Mouse (Mus musculus) spleen, adult 18-20 months (tissue): ENCODE results near the gene Stx5a.
"Not testable (repeated sequence)": the region's sequence is repeated elsewhere in the genome, so short reads cannot be mapped to it uniquely, and the experiment has no call there.

ENCODE experiments used
- DNase-seq, 2 experiments: peaks; one replicate each; pipeline ENCODE4 v3.0.0; 2022; ENCODE audit warnings: mixed read lengths in 2 of 2

Stx5a gene

DNA sequence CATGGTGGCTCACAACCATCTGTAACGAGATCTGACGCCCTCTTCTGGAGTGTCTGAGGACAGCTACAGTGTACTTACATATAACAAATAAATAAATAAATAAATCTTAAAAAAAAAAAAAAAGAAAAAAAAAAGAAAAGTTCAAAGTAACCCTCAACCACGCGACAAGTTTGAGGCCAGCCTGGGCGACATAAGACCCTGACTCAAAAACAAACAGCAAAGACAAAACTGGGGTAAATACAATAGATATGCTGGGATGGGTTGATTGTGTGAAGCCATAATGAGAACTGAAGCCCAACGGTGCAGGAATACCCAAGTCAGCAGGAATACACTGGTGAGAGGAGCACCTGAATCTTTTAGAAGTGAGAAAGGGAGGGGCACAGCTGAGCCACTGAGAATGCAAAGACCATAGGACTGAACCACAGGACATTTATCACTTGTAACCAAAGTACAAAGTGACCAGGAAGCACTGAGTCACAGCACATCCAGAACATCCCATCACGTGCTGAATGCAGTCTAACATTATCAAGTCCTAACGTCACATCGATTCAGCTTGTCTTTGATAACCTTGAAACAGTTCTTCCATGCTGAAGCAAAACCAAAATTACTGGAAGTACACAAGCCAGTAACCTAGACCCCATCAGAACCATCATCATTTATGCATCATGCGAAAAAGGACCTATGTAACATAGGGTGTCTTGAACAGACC lies 24.3 kb upstream of the Stx5a start:
- DNase-seq, result no peak

DNA sequence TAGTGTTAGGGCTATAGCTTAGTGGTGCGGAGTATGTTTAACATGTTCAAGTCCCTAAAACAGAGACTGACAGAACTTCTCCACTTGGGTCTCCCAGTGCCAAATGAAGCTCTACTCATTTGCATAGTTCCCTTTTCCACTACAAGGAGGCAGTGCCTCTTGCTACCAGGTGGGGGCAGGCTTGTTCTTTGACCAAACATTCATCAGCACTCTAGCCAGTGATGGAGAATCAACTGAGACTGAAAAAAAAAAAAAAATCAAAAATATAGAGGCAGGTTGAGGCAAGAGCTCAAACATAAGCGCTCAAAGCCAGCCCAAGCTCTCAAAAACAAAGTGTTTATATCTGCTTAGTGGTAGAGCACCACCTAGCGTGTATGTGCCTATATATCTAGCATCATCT lies 22.9 kb upstream of the Stx5a start:
- peak; percentile 24 to 46 for DNase-seq

DNA sequence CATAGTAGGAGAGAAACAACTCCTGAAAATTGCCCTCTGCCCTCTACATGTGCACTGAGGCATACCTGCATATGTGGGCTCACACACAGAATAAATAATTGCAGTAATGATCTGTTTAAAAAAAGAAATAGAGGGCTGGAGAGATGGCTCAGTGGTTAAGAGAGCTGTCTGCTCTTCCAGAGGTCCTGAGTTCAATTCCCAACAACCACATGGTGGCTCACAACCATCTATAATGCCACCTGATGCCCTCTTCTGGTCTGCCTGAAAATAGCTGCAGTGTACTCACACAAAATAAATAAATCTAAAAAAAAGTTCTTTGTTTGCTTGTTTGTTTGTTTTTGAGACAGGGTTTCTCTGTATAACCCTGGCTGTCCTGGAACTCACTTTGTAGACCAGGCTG lies 22.2 kb upstream of the Stx5a start:
- DNase-seq, result not testable (repeated sequence)

DNA sequence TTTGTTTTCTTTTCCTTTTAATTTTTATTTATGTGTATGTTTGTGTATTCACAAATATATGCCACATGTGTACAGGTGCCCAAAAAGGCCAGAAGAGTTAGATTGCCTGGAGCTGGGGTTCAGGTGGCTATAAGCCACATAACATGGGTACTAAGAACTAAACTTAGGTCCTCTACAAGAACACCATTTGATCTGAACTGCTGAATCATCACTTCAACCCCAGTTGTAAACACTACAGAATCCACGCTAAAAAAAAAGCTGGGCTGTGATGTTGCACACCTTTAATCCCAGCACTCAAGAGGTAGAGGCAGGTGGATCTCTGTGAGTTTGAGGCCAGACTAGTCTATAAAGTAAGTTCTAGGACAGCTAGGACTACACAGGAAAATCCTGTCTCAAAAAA lies 19.8 kb upstream of the Stx5a start:
- no peak for DNase-seq

DNA sequence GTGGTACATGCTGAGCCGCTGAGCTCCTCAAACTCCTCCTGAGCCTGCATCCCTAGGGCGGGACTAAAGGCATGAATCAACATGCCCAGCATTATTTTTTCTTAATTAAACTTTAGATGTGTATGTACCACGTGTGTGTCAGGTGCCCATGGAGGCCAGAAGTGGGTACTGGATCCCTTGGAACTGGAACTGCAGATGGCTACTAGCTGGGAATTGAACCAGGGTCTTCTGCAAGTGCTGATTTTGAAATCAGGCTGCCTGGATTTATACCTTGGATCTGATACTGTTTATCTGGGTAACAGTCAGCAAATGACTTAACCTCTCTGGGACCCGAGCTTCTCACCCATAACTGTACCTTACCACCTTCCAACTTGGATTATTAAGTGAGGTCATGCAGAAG lies 19.2 kb upstream of the Stx5a start:
- DNase-seq, result no peak

DNA sequence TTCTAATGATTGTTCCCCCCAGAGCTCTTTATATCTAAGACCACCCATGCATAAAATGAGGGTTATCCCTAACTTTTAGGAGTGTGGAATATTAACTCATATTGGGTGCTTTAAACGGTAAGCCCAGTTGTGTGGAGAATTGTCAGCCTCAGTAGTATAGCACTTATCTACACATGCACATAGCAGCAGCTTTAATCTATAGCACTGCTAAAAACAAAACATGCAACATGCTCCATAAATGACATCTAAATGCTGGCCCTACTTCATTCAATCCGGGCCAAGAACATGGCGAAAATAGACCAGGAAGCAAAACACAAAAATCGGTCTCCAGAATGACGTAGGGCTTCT lies 18.7 kb upstream of the Stx5a start:
- DNase-seq, result no peak

DNA sequence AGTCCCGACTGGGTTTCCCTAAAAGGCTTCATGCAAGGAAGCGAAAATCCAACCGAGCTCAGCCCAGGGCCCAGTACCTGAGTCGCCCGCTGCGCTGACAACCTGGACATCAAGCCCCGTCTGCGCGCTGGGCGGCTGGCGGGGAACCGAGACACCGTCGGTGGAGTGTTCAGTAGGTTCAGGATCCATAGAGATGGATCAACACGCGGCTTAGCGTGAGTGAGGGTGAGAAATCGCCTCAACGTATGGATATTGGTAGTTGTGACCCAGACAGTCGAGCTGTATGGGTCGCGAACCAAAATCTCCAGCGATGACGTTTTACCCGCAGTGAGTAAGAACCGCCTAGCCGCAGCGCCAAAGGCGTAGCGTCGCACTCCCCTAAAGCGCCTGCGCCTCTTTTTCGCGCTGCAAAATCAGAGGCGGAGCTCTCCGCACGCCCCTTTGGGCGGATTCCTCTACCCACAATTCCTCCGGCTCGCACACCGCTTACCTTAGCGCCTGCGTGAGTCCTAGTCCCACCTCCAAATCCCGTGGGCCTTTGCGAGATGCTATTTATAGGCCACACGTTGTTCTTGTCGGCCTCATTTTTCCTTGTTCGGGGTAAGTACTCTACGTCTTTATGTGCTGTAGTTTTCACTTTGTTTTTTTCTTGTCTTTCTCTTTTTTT lies 18.2 kb upstream of the Stx5a start, which contains the start of gene Slc3a2:
Slc3a2 (minus strand) TSS at position 463 of the 667 bp plus-strand sequence.
- peak; percentile 90 to 94 for DNase-seq

DNA sequence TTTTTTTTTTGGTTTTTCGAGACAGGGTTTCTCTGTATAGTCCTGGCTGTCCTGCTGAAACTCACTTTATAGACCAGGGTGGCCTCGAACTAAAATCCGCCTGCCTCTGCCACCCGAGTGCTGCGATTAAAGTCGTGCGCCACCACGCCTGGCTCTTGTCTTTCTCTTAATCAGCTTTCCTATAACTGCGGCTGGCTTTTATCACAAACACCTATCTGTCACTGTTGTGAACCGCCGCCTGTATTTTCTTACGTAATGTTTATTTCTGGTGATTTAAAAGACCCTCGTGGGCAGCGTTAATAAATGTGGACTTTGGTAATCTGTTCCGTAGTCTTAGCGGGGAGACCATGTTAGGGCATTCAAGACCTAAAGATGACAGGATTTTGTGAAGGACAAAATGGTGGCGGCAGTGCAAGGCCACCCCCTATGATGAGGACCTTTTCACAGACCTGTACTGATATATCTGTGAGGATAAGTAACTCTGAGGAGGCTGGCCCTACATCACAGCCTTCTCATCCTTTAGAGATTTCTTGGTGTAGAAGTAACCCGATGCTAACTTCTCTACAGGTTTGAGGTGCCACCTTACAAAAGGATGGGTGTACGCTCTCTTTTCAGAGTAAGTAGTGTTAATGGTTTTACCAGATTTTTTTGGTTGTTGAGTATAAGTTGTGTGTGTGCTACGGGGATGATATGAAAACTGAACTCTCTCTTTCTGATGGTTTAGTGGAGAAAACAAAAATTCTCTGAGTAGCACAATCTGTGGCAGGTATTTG lies 17.5 kb upstream of the Stx5a start:
- no peak for DNase-seq

DNA sequence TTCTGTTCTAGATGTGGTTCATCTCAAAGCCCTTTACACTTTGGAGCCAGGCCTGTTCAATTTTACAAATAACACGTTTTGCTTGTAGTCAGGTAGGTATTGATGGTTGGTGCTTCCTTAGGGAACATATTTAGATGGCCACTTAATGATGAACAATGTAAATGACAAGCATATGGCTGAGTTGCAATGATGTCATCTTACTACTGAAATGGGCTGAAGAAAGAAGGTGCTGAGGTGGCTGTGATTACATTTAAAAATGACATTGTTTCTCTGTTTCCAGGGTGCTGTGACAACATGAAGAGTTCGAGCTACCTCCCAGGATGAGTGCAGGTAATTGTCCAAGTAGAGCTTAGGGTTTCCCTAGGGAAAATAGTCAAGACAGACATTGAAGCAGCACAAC lies 16.8 kb upstream of the Stx5a start:
- DNase-seq, result no peak

DNA sequence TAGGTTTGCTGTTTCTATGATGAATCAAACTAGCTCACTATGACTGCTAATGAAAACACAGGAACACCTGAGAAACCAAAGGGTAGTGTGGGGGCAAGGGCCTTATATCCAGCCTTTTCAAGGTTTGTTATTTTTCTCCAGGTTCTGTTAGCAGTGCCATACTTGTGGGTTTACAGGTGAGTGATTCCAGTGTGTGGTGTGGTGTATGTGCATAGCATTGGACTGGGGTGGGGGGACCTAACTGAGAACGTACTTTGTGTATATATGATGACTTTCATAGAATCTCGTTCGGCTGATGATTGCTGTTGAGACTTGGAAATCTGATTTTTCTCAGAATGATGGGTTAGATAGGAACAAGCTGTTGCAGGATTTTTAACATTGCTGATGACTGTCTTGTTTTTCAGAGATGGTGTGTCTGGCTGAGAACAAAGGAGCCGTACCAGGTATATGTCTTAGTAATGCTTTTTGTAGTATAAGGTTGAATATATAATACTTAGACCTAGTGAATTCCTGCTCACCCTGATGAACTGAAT lies 16.1 kb upstream of the Stx5a start:
- DNase-seq, result no peak

DNA sequence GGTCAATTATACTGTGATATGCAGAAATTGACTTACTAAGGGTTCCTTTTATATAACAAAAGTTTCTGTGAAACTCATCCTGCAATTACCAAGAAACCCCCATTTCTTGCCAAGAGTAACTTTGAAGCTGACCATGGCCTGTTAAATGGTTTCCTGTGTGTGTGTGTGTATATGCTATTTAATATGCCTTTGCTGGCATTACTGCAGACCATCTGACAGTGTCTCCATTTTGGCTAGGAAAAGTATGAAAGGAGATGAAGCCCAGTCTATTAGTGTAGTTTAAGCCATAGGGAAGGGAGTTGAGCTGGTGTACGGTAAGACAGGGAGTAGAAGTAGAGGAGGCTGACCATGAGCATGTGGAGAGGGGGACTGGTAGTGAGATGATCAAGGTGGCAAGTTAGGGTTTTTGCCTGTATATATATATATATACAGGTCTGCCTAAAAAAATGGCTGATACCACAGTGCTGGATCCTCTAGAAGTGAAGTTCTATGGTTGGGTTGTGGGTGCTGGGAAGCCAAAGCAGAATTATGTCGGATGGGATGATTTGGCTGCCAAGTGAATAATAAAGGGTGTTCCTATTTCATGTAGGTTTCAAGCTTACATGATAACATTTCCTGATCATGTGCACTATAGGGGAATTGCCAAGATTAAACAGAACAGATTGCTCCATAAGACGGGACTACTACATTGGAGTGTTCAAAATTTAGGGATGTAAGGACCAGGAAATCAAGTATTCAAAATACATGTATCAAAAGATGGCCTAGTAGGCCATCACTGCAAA lies 14.4 kb upstream of the Stx5a start:
- DNase-seq, result no peak

DNA sequence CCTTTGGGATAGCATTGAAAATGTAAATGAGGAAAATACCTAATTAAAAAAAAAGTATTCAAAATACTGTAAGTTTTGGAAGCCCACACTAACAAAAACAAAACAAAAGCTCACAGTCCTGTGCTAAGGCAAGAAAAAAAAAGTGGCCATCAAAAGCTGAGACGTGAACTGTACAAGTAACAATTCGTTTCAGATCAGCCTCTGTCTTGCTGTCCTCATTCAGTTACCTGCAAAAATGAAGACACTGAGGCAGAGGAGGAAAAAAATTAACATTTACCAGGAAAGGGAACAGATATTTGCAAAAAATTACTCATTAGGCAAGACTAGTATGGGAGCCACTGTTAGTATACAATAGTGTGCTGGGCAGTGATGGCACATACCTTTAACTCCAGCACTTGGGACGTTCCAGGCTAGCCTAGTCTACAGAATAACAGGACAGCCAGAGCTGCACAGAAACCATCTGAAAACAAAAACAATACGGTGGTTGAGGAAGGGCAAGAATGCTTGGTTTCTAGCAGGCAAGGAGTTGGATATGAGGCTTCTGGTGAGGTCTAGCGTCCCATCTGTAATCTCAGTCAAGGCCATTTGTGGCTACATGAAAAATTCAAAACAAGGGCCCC lies 13.6 kb upstream of the Stx5a start:
- DNase-seq, result no peak

DNA sequence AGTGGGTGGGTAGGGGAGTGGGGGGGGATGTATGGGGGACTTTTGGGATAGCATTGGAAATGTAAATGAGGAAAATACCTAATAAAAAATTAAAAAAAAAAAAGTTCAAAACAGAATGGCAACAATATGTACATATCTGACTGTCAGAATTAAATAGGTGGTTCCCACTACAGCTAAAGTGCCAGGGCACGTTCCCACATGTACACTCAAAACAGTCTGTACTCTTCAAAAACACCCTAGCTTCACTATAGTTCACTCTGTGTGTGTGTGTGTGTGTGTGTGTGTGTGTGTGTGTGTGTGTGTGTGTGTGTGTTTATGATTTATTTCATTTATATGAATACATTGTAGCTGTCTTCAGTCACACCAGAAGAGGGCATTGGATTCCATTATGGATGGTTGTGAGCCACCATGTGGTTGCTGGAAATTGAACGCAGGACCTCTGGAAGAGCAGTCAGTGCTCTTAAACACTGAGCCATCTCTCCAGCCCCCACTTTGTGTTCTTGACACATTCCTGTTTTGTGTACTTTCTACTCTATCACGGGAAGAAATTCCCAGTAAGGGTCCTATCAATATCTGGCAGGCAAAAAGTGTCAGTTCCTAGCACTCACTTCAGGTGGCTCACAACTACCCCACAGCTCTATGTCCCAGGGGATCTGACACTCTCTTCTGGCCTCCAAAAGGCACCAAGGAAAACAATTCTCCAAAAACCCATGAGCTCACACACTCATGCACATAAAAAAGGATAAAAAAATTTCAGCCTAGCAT lies 12.7 kb upstream of the Stx5a start:
- DNase-seq, result not testable (repeated sequence)

DNA sequence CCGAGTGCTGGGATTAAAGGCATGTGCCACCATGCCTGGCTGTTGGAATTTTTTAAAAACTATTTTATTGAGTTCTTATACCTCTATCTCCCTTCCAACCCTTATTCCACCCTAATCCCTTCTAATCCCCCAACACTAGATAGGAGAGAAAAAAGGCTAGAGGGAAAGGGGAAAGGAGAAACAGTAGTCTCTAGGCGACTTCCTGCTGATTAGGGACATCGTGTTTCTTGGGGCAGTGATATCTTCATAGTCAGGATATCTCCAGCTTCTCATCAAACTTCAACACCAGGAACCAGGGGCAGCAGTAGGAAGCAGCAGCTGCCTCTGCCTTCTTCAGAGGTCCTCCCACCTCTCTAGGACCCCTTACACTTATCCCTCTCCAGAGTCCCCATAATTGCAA lies 6.9 kb upstream of the Stx5a start:
- no peak for DNase-seq

DNA sequence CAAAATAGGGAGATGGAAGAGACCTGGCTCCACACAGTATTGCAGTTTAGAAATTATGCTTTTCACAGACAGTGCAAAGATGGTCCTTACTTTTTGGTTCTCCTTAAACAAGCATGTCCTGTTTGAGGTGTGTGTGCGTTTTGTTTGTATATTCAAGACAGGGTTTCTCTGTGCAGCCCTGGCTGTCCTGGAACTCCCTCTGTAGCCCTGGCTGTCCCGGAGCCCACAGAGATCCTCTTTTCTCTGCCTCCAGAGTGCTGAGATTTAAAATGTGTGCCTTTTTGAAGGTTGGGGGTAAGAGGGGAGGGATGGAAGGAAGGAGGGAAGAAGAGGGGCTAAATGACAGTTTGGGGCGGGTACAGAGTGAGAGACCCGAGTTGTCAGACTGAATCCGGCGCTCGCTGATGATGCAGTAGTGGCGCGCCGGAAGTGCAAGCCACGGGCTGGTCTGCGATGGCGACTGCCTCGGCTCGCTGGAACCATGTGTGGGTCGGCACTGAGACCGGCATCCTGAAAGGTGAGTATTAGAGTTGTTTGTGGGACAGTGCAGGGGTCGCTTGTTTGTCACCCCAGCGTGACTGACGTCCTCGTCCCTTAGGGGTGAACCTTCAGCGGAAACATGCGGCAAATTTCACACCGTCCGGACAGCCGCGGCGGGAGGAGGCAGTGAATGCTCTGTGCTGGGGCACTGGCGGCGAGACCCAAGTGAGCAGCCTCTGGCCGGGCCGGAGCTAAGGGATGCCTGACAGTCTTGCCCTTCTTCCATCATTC lies 5.6 kb upstream of the Stx5a start, which contains the start of gene Wdr74:
Wdr74 (plus strand) TSS at position 439 of the 771 bp plus-strand sequence.
- DNase-seq, result peak; percentile 79 to 92

DNA sequence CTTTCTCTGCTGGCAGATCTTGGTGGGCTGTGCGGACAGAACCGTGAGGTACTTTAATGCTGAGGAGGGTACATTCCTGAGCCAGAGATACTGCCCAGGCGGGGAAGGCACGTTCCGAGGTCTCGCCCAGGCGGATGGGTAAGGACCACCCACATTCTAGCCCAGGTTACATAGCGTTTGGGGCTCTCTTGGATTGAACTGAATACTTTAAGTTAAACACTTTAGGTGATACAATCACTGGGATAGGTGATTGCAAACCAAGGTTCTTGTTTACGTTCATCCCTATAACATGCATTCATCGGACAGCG lies 5.1 kb upstream of the Stx5a start:
- no peak for DNase-seq

DNA sequence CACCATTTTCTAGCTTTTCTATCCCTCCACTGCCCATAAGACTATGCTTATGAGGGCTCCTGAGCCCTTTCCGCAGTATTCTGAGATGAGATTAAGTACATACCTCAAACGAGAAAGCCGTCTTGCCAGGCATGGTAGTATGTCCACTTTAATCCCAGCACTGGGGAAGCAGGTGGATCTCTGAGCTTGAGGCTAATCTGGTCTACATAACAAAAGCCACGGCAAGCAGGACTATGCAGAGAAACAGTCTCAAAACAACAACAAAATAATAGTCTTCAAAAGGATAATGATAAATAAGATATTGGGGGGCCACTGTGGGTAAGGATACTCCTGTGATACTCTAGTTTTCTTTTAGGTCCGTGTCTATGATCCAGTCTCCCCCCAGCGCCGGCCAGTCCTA lies 2.3 kb upstream of the Stx5a start:
- DNase-seq, result no peak

DNA sequence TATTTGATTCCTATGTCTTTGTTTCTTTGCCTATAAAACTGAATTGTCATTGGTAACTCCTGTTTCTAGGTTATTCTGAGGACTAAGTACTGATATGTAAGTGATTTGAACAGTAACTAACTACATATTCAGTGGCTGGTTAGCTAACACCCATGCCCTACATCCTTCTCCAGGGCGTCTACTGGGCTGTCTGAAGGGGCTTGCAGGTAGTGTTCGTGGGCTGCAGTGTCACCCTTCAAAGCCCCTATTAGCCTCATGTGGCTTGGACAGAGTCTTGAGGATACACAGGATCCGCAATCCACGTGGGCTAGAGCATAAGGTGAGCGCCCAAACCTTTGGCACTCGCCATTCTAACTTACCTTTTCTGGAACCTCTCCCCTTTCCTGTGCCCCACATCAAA lies 1.6 kb upstream of the Stx5a start:
- no peak for DNase-seq

DNA sequence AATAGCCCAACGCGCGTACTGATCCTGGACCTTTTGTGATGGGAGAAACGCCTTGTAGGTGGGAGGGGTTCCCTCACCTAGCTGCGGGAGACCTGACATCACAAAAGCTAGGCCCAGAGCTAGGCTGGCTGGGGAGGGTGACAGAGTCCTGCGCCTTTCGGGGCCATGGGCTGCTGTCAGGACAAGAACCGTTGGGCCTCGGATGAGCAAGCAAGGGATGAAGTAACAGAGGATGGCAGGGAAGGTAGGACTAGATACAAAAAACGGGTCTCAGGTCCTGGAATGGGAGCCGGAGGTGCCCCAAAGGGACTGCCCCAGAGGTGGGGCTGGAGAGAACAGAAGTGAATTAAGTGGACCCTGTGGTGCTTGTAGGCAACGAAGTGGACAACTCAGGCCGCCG lies 610 bp upstream of the Stx5a start, which contains the start of gene 1700092M07Rik:
1700092M07Rik (plus strand) TSS at position 116 of the 400 bp plus-strand sequence.
- peak in 1 of 2 experiments; percentile 26 for DNase-seq

DNA sequence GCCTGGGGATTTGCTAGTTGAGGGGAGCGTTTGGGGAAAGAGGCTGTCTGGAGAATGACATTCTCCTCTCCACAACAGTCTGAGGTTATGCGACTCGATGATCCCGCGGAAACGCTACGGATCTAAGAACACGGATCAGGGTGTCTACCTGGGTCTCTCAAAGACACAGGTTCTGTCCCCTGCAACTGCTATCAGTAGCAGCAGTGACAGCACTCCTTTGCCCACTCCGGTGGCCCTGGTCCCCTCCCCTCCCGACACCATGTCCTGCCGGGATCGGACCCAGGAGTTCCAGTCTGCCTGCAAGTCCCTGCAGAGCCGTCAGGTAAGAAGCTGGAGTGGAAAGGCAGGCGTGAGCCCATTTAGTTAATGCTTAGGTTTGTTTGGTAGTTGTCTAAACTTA lies 963 bp downstream of the Stx5a start:
- no peak for DNase-seq

DNA sequence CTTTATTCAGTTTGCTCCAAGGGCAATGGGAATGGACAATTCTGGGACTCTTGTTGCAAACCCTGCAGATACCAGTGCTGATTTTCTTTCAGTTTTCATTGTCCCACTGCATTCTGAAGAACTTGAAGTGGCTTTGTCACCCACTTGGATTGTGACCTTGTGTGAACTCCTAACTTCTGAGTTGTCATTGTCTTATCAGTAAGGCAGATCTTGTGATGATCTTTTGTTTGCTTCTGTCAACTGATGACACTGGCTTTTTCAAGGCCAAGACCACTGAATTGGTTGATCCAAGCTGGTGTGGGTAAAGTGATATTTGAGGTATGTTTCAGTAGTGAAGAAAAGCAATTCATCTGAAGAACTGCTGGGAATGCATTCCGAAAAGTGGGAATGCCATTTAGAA lies 4.2 kb downstream of the Stx5a start:
- no peak for DNase-seq
